Mouse (Mus musculus) liver, postnatal 0 days (tissue): ENCODE results near the gene Sgms1.

Experiments
- CTCF ChIP-seq: sonication (generic); IDR thresholded peaks from 2 replicates; pipeline ENCODE4 v1.5.1; 2016; ENCODE audit warnings: antibody characterized with exemption, low read depth
- EP300 ChIP-seq: IDR thresholded peaks from 2 replicates; pipeline ENCODE4 v1.6.1; 2016; ENCODE audit warnings: antibody characterized with exemption, low read depth, mild to moderate bottlenecking

DNA sequence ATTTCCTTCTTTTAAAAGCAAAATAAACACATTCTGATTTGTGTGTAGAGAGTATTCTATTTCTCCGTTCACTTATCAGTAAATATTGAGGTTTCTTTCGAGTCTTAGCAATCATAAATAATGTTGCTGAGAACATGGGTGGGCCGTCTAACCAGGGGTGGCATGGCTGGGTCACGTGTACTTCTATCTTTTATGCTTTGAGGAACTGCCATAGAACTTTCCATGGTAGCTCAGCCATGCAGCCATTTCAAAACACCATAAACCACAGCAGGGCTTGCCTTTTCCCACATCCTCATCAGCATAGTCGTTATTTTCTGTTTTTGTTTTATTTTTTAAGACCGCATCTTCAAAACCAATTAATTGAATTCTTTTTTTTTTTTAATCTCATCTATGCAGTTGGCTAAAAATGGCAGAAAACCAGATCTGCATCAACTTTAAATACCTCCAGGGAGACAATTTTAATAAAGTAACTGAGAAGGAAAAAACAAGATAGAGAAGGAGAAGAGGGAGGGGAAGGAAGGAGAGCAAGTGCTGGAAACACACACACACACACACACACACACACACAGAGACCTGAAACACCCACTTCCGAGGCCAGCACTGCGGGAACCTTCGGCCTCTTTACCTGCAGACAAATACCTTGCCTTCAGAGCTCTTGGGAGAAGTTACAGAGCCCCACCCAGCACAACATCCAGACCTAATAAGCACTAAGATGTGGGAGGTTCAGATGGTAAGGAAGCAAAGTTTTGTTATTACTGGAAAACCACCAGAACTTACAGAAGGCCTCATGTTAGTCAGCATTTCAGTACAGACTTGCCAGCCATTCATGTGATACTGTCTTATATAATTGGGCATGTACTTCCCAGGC lies 122.9 kb downstream of the Sgms1 start:
- TF ChIP-seq CTCF (no peak), EP300 (no peak)
